8 mouse cellular contexts compared by ENCODE assay signal in genomic region chr13:24802131-24802691, GRCm38 (mm10). TPM values are rescaled to one million over a fixed set of nuclear protein-coding genes. Genes with fewer than 3 reads are reported as not detected.
A peak's percentile ranks its signal among the peaks of the same experiment; 100 is the strongest.
DNase-seq lines count a peak whose midpoint lies in the region; ATAC-seq lines count a peak whose summit lies in the region.

No protein-coding gene starts in this region.

- DNase-seq in A20 (ENCODE audit: low read depth, low spot score) (peak; percentile 77), NIH3T3 (ENCODE audit: low read depth) (peak; percentile 55)
- peak; percentile 48 for DNase-seq in embryo, embryonic 10.5 days (ENCODE audit: low spot score)
- peak; percentile 31 to 39 for DNase-seq in kidney, postnatal 4 days
- DNase-seq in lung, postnatal 4 days: peak; percentile 31 to 54
- DNase-seq in right cerebral cortex, postnatal 4 days: peak; percentile 16

- H3K36me3 ChIP-seq in heart, embryonic 14.5 days (ENCODE audit: control insufficient read depth, insufficient read depth, low read length): peaks cover 28% of the 10 kb centered on the region

- H3K27ac ChIP-seq in heart, embryonic 14.5 days (replicated peaks in 1 of 2; ENCODE audit: control insufficient read depth in 1 of 2, insufficient read depth in 1 of 2, low read depth in 2 of 2, low read length in 2 of 2): peak overlapping the region; percentile 25 to 100; a peak in 3 of 4 replicates

- peak overlapping the region; percentile 91 for H3K4me2 ChIP-seq in heart, embryonic 14.5 days (ENCODE audit: low read length)

- H3K4me1 ChIP-seq in heart, embryonic 14.5 days (ENCODE audit: control insufficient read depth in 2 of 2, insufficient read depth in 2 of 2, low read length in 2 of 2): peaks cover 0 to 27% of the 10 kb centered on the region in 2 experiments; a peak in 3 of 4 replicates

- peak overlapping the region; percentile 88 to 99 for H3K4me3 ChIP-seq in heart, embryonic 14.5 days (ENCODE audit: control insufficient read depth in 1 of 2, insufficient read depth in 1 of 2, low read depth in 1 of 2, low read length in 2 of 2)

- no peak for ATAC-seq in heart, embryonic 14.5 days (ENCODE audit: insufficient number of reproducible peaks, insufficient read depth, low FRiP score, low read depth)
- no peak for ATAC-seq in frontal cortex, adult (ENCODE audit: low TSS enrichment)

- no peaks in the 10 kb centered on the region for H3K27me3 ChIP-seq in heart, embryonic 14.5 days (ENCODE audit: control insufficient read depth, insufficient read depth, low read length)

- WGBS in heart, embryonic 14.5 days: under 1% methylated on average over 26 of the region's 26 CpGs

- H3K9me3 ChIP-seq in heart, embryonic 14.5 days (ENCODE audit: control insufficient read depth, low read length): no peaks in the 10 kb centered on the region

- H3K9ac ChIP-seq in heart, embryonic 14.5 days (ENCODE audit: low read length): peak overlapping the region; percentile 99

RNA-seq across cellular contexts. Expression of gene BC005537, which starts 0.8 kb away (rescaled TPM):
- 19.0 and 22.6 TPM in 2 replicates for polyA plus RNA-seq in heart, embryonic 14.5 days (2014; fragmentation: Nextera tagmentation; extraction: Ambion mirVana)

RNA-seq across cellular contexts. Expression of gene Acot13, which starts 29.1 kb away (rescaled TPM):
- polyA plus RNA-seq in heart, embryonic 14.5 days (2014; fragmentation: Nextera tagmentation; extraction: Ambion mirVana): 312 and 318 TPM in 2 replicates

RNA-seq across cellular contexts. Expression of gene Tdp2, which starts 29.3 kb away (rescaled TPM):
- 31.4 and 32.0 TPM in 2 replicates for polyA plus RNA-seq in heart, embryonic 14.5 days (2014; fragmentation: Nextera tagmentation; extraction: Ambion mirVana)

RNA-seq across cellular contexts. Expression of gene Gmnn, which starts 40.5 kb away (rescaled TPM):
- polyA plus RNA-seq in heart, embryonic 14.5 days (2014; fragmentation: Nextera tagmentation; extraction: Ambion mirVana): 108 and 112 TPM in 2 replicates

RNA-seq across cellular contexts. Expression of gene D130043K22Rik, which starts 42.7 kb away (rescaled TPM):
- polyA plus RNA-seq in heart, embryonic 14.5 days (2014; fragmentation: Nextera tagmentation; extraction: Ambion mirVana): 0.04 and 0.15 TPM in 2 replicates

Comparison
In these comparisons a context has a peak if more than half of its experiments do, and no peak if none do; other contexts are left out.
1. DNase-seq: peak in every context shown above with its lines; median percentile 77 in A20; 55 in NIH3T3; 48 in embryo, embryonic 10.5 days; 42 in lung, postnatal 4 days; 35 in kidney, postnatal 4 days; 16 in right cerebral cortex, postnatal 4 days.